Mouse (Mus musculus): ENCODE measurements around the gene Lilra5. TPM values are rescaled to one million over a fixed set of nuclear protein-coding genes. Genes with fewer than 3 reads are reported as not detected.
"Not testable (repeated sequence)": the region's sequence is repeated elsewhere in the genome, so short reads cannot be mapped to it uniquely, and the experiment has no call there.

The Lilra5 gene
- 0.10 and 0.14 TPM in 2 replicates for polyA plus RNA-seq (2016; fragmentation: Nextera tagmentation; extraction: Ambion mirVana)

DNA sequence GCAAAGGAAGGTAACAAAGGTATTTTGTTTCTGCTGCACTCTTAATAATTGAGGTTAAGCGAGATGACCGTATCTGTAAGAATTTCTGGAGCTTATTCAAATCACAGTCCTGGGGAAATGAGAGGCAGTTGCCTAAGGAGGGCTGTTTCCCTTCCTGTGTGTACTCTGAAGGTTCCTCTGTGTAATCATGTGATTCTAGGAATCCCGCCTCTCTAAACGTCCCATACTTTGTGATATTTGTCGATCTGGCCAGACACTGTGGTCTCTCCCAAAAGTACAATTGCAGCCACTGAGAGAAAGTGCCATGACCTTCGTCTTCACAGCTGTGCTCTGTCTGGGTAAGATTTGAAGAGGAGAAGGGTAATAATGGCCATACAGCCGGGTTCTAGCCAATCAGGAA, at the start of gene Lilra5:
TSS of gene Lilra5 (plus strand) at position 301 of the 400 bp plus-strand sequence.
- no peak for ATAC-seq
- Histone ChIP-seq H3K27me3 (replicated peaks) (no peaks in the 10 kb centered on the region), H3K9me3 (replicated peaks) (no peaks in the 10 kb centered on the region), H3K4me3 (no peak within 1 kb of the TSS), H3K9ac (no peak within 1 kb of the TSS), H3K27ac (no peak within 1 kb of the TSS), H3K36me3 (no peaks in the 10 kb centered on the region), H3K4me1 (no peaks in the 10 kb centered on the region), H3K4me2 (no peak within 1 kb of the TSS)
- 63% methylated on average over 7 of the region's 7 CpGs for WGBS (ENCODE audit: insufficient replicate concordance)

DNA sequence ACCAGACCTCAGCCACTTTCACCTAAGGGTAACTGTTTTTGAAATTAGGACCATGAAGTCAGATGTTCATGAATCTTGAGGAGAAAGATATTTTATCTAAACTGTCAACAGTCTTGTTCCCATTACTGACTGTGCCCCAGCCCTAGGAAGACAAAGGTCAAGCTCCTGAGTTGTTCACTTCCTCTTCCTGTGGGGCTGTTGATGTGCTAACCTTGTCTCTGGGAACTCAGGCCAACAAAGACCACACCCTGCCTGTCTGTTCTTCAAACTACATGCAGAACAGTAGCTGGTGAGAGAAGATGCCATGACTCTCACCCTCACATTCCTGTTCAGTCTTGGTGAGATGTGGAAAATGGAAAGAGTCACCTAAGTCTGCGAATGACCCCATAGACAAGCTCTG, 30.4 kb upstream of the Lilra5 start:
- no peak overlapping the region for H3K4me3 ChIP-seq
- no peak overlapping the region for H3K4me2 ChIP-seq
- H3K27me3 ChIP-seq (replicated peaks) = no peaks in the 10 kb centered on the region
- H3K4me1 ChIP-seq = no peaks in the 10 kb centered on the region
- ATAC-seq = no peak
- H3K27ac ChIP-seq = no peak overlapping the region
- H3K9me3 ChIP-seq (replicated peaks) = no peaks in the 10 kb centered on the region
- H3K9ac ChIP-seq = no peak overlapping the region
- 77% methylated on average over 1 of the region's 1 CpGs for WGBS (ENCODE audit: insufficient replicate concordance)
- H3K36me3 ChIP-seq = no peaks in the 10 kb centered on the region

DNA sequence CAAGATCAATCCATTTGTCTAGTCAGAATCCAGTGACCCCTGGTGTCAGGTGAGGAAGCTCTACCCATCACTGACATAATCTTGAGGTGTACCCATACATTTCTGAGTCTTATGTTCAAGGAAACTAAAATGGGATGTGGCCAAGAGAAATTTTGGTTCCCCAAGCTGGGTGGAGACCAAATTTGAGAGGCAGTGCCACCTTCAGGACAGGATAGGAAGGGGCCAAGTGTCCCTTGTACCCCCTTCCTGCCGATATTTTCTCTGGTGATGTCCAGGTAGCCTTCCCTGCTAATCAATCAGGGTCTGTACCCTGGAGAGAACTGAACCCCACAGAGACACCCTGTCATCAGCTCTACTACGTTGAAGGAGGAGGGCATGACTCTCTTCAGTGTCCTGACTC, 28.9 kb upstream of the Lilra5 start:
- no peak for ATAC-seq
- no peak overlapping the region for H3K4me2 ChIP-seq
- no peak overlapping the region for H3K4me3 ChIP-seq
- no peaks in the 10 kb centered on the region for H3K9me3 ChIP-seq (replicated peaks)
- no peak overlapping the region for H3K27ac ChIP-seq
- no peaks in the 10 kb centered on the region for H3K36me3 ChIP-seq
- H3K27me3 ChIP-seq (replicated peaks) = no peaks in the 10 kb centered on the region
- H3K9ac ChIP-seq = no peak overlapping the region
- 39% methylated on average over 2 of the region's 2 CpGs for WGBS (ENCODE audit: insufficient replicate concordance)
- no peaks in the 10 kb centered on the region for H3K4me1 ChIP-seq

DNA sequence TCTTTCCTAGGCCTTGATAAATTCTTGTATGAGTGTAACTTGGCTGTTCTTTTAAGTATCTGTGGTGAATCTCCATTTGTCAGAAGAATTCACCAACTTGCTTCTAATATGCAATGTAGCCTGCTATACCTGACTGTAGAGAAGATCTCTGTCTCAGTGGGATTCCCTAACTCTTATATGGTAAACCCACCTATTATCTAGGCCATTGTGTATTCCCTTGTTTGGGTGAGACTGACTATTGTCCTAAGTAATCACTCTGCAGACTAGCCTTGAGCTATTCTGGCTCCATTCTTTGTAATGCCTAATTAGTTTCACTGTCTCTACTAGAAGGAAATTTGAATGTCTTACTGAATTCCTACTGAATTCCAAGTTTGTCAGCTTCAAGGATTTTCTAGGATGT, 24.1 kb upstream of the Lilra5 start:
- not testable (repeated sequence) for H3K9me3 ChIP-seq (replicated peaks); H3K36me3 ChIP-seq; H3K9ac ChIP-seq; H3K4me2 ChIP-seq; H3K27ac ChIP-seq; H3K27me3 ChIP-seq (replicated peaks); ATAC-seq; H3K4me3 ChIP-seq; H3K4me1 ChIP-seq

DNA sequence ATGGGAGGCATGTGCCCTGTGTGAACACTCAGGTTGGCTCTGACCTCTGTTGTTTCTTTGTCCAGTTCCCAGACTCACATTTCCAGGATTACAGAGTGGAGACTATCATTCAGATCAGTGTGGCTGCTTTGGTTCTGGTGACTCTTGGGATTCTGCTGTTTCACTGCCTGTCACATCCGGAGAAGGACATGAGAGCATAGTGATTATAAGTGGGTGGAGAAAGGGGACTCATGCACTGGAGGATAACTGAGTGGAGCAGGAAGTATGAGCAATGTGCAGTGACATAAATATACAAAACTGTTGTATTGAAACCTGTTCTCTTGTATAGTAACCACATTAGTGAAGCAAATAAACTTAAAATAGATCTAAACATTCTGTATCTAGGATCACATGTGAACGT, 22.2 kb upstream of the Lilra5 start:
- ATAC-seq = no peak
- no peak overlapping the region for H3K4me2 ChIP-seq
- 49% methylated on average over 2 of the region's 2 CpGs for WGBS (ENCODE audit: insufficient replicate concordance)
- no peaks in the 10 kb centered on the region for H3K27me3 ChIP-seq (replicated peaks)
- no peaks in the 10 kb centered on the region for H3K9me3 ChIP-seq (replicated peaks)
- no peak overlapping the region for H3K27ac ChIP-seq
- H3K9ac ChIP-seq = no peak overlapping the region
- no peaks in the 10 kb centered on the region for H3K36me3 ChIP-seq
- H3K4me3 ChIP-seq = no peak overlapping the region
- H3K4me1 ChIP-seq = no peaks in the 10 kb centered on the region

DNA sequence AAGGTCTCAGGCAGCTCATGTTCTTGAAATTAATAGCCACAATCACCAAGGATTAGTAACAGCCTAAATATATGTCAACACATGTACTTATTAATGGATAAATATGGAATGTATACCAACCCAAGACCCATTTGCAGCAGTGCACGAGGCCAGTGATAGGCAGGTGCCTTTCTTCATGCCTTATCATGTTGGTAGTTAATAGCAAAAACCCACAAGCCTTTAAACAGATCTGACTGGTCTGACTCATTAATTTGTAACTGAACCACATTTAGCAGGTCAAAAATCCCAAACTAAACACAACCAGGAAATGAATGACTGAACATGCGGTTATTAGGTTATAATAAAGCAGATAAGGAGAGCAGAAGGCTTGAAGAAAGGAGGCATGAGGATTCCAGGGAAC, 21.7 kb upstream of the Lilra5 start:
- Histone ChIP-seq H3K27ac (no peak overlapping the region), H3K36me3 (no peaks in the 10 kb centered on the region), H3K4me2 (no peak overlapping the region), H3K4me3 (no peak overlapping the region), H3K4me1 (no peaks in the 10 kb centered on the region), H3K27me3 (replicated peaks) (no peaks in the 10 kb centered on the region), H3K9me3 (replicated peaks) (no peaks in the 10 kb centered on the region), H3K9ac (no peak overlapping the region)
- ATAC-seq = no peak
- 37% methylated on average over 2 of the region's 2 CpGs for WGBS (ENCODE audit: insufficient replicate concordance)

DNA sequence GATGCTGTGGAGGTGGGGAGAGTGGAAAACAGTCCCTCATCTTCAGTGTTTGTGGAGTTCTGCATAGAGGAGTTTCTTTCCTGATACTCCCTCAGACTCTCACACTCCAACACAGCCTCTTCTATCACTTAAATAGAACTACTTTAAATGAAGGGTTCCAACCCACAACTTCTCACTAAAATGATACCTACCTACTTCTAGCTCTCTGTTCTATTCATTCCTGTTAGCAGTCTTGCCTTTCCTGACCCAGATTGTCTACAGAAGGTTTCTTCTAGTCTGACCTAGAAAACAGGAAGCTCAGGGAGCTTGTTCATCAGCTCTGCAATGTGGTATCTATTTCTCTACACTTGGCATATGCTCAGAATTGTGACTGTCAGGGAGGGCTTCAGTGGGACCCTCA, 2.0 kb upstream of the Lilra5 start:
- no peaks in the 10 kb centered on the region for H3K27me3 ChIP-seq (replicated peaks)
- no peaks in the 10 kb centered on the region for H3K36me3 ChIP-seq
- no peaks in the 10 kb centered on the region for H3K4me1 ChIP-seq
- H3K4me3 ChIP-seq = no peak overlapping the region
- no peaks in the 10 kb centered on the region for H3K9me3 ChIP-seq (replicated peaks)
- H3K9ac ChIP-seq = no peak overlapping the region
- ATAC-seq = no peak
- no peak overlapping the region for H3K4me2 ChIP-seq
- H3K27ac ChIP-seq = no peak overlapping the region

DNA sequence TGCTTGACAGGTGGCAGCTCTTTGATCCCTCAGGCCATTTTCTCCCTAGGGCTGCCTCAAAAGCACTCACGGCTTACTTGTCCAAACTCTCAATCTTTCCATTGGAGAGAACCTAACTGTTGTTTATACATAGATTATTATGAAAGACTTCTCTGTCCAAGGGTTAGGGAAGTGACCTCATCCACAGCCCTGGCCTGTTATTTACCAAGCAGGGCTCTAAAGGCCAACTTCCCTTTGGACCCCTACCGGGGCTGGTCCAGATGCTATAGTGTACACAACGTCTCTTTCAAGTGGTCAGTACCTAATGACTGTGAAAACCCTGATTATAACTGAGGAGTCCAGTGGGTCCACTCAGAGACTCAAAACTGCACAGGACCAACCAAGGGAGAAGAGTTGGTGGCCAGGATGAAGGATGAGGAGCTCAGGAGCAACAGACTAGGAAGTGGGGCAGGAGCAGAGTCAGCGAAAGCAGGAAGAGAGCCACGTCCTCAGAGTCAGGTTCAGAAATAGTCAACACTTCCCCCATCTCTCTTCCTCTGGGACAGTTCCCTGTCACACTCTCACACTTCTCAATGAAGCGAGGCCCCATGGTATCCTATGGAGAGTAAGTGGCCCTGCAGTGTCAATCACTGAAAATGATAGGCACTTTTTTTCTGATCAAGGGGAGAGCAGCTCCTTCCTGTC, 1.6 kb downstream of the Lilra5 start:
- 37% methylated on average over 6 of the region's 6 CpGs for WGBS (ENCODE audit: insufficient replicate concordance)
- H3K9me3 ChIP-seq (replicated peaks) = no peaks in the 10 kb centered on the region
- no peak overlapping the region for H3K4me2 ChIP-seq
- ATAC-seq = peak; percentile 81
- H3K27me3 ChIP-seq (replicated peaks) = no peaks in the 10 kb centered on the region
- no peaks in the 10 kb centered on the region for H3K4me1 ChIP-seq
- H3K4me3 ChIP-seq = no peak overlapping the region
- no peaks in the 10 kb centered on the region for H3K36me3 ChIP-seq
- no peak overlapping the region for H3K9ac ChIP-seq
- no peak overlapping the region for H3K27ac ChIP-seq

DNA sequence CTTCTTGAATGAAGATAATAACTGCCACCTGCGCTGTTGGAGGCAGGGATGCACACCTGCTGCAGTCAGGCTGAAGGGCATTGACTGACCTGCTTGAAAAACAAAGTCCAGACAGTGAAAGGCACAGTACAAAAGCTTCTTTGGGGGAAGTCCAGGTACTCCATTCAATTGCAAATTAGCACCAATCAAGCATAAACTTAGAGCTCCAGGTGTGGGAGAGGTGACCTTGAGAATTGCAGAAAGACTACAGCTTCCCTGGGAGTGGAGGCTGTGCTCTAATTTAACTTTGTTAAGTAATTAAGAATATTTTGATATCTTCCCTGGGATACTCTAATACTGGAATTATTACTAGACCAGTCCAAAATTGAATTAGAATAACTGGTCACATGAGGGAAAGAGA, 13.7 kb downstream of the Lilra5 start:
- not testable (repeated sequence) for H3K4me2 ChIP-seq; H3K36me3 ChIP-seq; H3K9me3 ChIP-seq (replicated peaks); H3K4me3 ChIP-seq; ATAC-seq; H3K9ac ChIP-seq; H3K27ac ChIP-seq; H3K4me1 ChIP-seq; H3K27me3 ChIP-seq (replicated peaks)
- 65% methylated on average over 1 of the region's 1 CpGs for WGBS (ENCODE audit: insufficient replicate concordance)

DNA sequence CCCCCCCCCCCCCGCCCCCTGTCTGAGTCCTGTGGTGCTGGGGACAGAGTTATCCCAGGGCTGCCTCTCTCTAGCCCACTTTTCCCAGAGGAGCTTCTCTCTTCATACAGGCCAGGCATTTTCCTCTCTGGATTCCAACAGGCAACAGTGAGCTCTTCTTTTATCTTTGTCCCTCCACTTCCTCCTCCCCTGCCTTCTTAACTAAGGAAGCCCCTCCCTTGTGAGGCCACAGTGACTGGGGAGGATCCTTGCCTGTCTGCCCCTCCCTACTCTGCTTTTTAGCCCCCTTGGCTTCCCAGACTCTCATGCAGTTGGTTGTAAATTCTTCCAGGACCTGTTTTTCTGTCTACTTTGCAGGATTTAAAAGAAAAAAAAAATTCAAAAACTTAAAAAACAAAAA, 18.5 kb downstream of the Lilra5 start:
- WGBS (ENCODE audit: insufficient replicate concordance) = 33% methylated on average over 1 of the region's 1 CpGs
- not testable (repeated sequence) for ATAC-seq; H3K4me1 ChIP-seq; H3K27me3 ChIP-seq (replicated peaks); H3K9me3 ChIP-seq (replicated peaks); H3K4me2 ChIP-seq; H3K36me3 ChIP-seq; H3K4me3 ChIP-seq; H3K9ac ChIP-seq; H3K27ac ChIP-seq

DNA sequence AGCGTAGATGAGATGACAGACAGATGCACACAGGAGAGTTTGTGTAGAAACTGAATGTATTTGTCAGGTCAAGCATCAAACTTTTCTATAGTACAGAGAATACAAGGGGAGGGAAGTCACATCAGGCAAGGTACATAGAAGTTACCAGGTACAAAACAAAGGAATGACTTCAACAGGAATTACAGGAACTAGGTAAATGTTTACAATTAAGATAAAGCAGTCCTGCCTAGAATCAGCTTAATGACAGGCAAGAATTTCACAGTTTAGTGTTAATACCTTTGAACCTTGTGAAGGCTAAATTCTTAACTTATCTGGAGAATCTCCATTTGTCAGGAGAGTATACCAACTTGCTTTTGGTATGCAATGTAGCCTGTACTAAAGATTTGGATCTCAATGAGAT, 23.0 kb downstream of the Lilra5 start:
- H3K27ac ChIP-seq; H3K4me1 ChIP-seq; ATAC-seq; H3K9me3 ChIP-seq (replicated peaks); H3K9ac ChIP-seq; H3K36me3 ChIP-seq; H3K27me3 ChIP-seq (replicated peaks); H3K4me3 ChIP-seq; H3K4me2 ChIP-seq: not testable (repeated sequence)
- 90% methylated on average over 1 of the region's 1 CpGs for WGBS (ENCODE audit: insufficient replicate concordance)

DNA sequence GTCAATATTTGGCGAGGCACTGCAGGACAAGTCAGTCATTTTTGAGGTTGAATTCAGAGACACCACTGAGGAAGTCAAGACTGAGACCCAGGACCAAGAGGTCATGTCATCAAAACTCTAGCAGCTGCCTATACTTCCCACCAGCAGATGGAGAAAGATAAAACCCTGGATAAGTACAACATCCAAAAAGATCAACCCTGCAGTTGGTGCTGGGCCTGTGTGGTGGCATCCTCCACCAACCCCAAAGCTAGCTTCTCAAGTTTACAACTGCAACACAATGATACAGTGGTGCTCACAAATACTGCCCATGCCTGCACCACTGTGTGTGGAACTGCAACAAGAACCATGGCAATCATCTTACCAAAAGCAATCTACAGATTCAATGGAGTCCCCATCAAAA, 34.6 kb downstream of the Lilra5 start:
- H3K9me3 ChIP-seq (replicated peaks); H3K36me3 ChIP-seq; ATAC-seq; H3K4me2 ChIP-seq; H3K4me1 ChIP-seq; H3K27me3 ChIP-seq (replicated peaks); H3K9ac ChIP-seq; H3K27ac ChIP-seq; H3K4me3 ChIP-seq: not testable (repeated sequence)
- WGBS (ENCODE audit: insufficient replicate concordance) = 44% methylated on average over 1 of the region's 1 CpGs

DNA sequence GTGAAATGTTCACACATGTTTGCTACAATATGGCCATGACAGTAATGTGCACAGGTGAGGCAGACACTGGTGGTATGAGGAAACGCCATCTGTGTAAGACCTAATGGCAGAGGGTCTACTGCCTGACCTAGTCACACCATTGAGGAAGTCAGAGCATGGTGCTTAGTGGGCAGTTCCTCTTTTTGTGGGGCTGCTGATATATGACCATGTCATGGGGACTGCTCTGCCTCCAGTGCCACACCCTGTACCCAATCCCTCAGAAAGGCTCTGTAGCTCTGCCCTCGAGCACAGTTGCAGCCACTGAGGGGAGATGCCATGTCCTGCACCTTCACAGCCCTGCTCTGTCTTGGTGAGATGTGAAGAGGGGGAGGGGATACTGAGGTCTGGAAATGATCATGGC, 36.3 kb downstream of the Lilra5 start:
- not testable (repeated sequence) for H3K4me2 ChIP-seq; H3K27me3 ChIP-seq (replicated peaks); H3K4me1 ChIP-seq; H3K36me3 ChIP-seq; H3K27ac ChIP-seq; ATAC-seq; H3K9ac ChIP-seq; H3K4me3 ChIP-seq; H3K9me3 ChIP-seq (replicated peaks)
- WGBS (ENCODE audit: insufficient replicate concordance) = 19% methylated on average over 2 of the region's 2 CpGs

Measured in liver, embryonic 12.5 days (tissue).